Mouse (Mus musculus) colon, adult 2 months (tissue): ENCODE measurements around the gene Ccdc87. TPM values are rescaled to one million over a fixed set of nuclear protein-coding genes. Genes with fewer than 3 reads are reported as not detected.

Source experiments
- polyA plus RNA-seq: library from polyadenylated mRNA; depleted of rRNA; stranded (reverse); fragments of >200 nt; gene quantifications from 2 replicates; pipeline ENCODE4 v1.2.3, GENCODE M21; 2012; rRNA removed

Gene Ccdc87
- 0.12 TPM in 1 of 2 replicates, not detected in the other for polyA plus RNA-seq

GRCm38 (mm10) chr19:4839149-4839548 is at the start of gene Ccdc87, which contains the start of gene Ccs:
Gene Ccdc87, plus strand, starts transcription at chr19:4839366.
Gene Ccs, minus strand, starts transcription at chr19:4839332.

GRCm38 (mm10) chr19:4793831-4794422 is 45.2 kb upstream of the Ccdc87 start, which contains the start of gene Rbm4:
Gene Rbm4, minus strand, starts transcription at chr19:4793901.

GRCm38 (mm10) chr19:4811063-4811908 is 27.9 kb upstream of the Ccdc87 start, which contains the start of the genes Gm21992 and Rbm14:
Gene Gm21992, minus strand, starts transcription at chr19:4811612.
Gene Rbm14, minus strand, starts transcription at chr19:4811634.

GRCm38 (mm10) chr19:4854552-4855469 is 15.6 kb downstream of the Ccdc87 start, which contains the start of gene Ctsf:
Gene Ctsf, plus strand, starts transcription at chr19:4855130.

GRCm38 (mm10) chr19:4877785-4878184 is 38.6 kb downstream of the Ccdc87 start, which contains the start of gene Actn3:
Gene Actn3, minus strand, starts transcription at chr19:4877909.

GRCm38 (mm10) chr19:4878405-4879323 is 39.5 kb downstream of the Ccdc87 start, which contains the start of gene Zdhhc24:
Gene Zdhhc24, plus strand, starts transcription at chr19:4878668.

Other genes with a start within 250 kb of the Ccdc87 start
- gene Lrfn4, start 223.7 kb upstream of the Ccdc87 start, polyA plus RNA-seq: 61.8 and 65.1 TPM in 2 replicates
- 106 and 166 TPM in 2 replicates for gene Rce1, start 213.7 kb upstream of the Ccdc87 start, polyA plus RNA-seq
- 0.09 and 0.10 TPM in 2 replicates for gene Gm960, start 140.7 kb upstream of the Ccdc87 start, polyA plus RNA-seq
- gene Sptbn2, start 128.2 kb upstream of the Ccdc87 start, polyA plus RNA-seq: 2.8 and 3.0 TPM in 2 replicates
- 4.0 and 4.6 TPM in 2 replicates for gene Rbm4b, start 82.9 kb upstream of the Ccdc87 start, polyA plus RNA-seq
- 31.3 and 33.2 TPM in 2 replicates for gene Rbm4, start 45.5 kb upstream of the Ccdc87 start, polyA plus RNA-seq
- gene Gm21992, start 27.8 kb upstream of the Ccdc87 start, polyA plus RNA-seq: 10.2 and 18.0 TPM in 2 replicates
- gene Rbm14, start 27.7 kb upstream of the Ccdc87 start, polyA plus RNA-seq: 63.9 and 69.5 TPM in 2 replicates
- 45.7 and 48.2 TPM in 2 replicates for gene Ccs, start within 50 bp of the Ccdc87 start, polyA plus RNA-seq
- 79.6 and 90.6 TPM in 2 replicates for gene Ctsf, start 15.8 kb downstream of the Ccdc87 start, polyA plus RNA-seq
- gene Actn3, start 38.5 kb downstream of the Ccdc87 start, polyA plus RNA-seq: 0.58 TPM in 2 replicates
- gene Zdhhc24, start 39.3 kb downstream of the Ccdc87 start, polyA plus RNA-seq: 31.6 and 38.3 TPM in 2 replicates
- gene Bbs1, start 67.3 kb downstream of the Ccdc87 start, polyA plus RNA-seq: 2.6 and 3.9 TPM in 2 replicates
- gene Dpp3, start 88.9 kb downstream of the Ccdc87 start, polyA plus RNA-seq: 191 and 196 TPM in 2 replicates
- 3.7 and 3.9 TPM in 2 replicates for gene Peli3, start 103.8 kb downstream of the Ccdc87 start, polyA plus RNA-seq
- gene Mrpl11, start 122.8 kb downstream of the Ccdc87 start, polyA plus RNA-seq: 19.4 and 21.0 TPM in 2 replicates
- 2.5 and 3.3 TPM in 2 replicates for gene Npas4, start 150.9 kb downstream of the Ccdc87 start, polyA plus RNA-seq
- 9.9 and 14.0 TPM in 2 replicates for gene Slc29a2, start 184.5 kb downstream of the Ccdc87 start, polyA plus RNA-seq
- 23.4 and 23.6 TPM in 2 replicates for gene B4gat1, start 199.5 kb downstream of the Ccdc87 start, polyA plus RNA-seq
- gene AC124502.3, start 199.5 kb downstream of the Ccdc87 start, polyA plus RNA-seq: 1.2 and 2.4 TPM in 2 replicates
- 48.4 and 51.7 TPM in 2 replicates for gene Brms1, start 202.0 kb downstream of the Ccdc87 start, polyA plus RNA-seq
- 14.7 and 15.9 TPM in 2 replicates for gene Rin1, start 211.1 kb downstream of the Ccdc87 start, polyA plus RNA-seq
- 28.2 and 34.2 TPM in 2 replicates for gene Cd248, start 228.7 kb downstream of the Ccdc87 start, polyA plus RNA-seq
- 3.9 and 4.2 TPM in 2 replicates for gene Tmem151a, start 246.2 kb downstream of the Ccdc87 start, polyA plus RNA-seq
- 254 and 277 TPM in 2 replicates for gene Yif1a, start 249.2 kb downstream of the Ccdc87 start, polyA plus RNA-seq